Mouse (Mus musculus) limb, embryonic 15.5 days (tissue): ENCODE measurements at regions not wholly inside any gene's neighbourhood (a gene's known extent, or its start where the extent isn't known, plus 50 kb on each side); places are given as distances from the start of the nearest gene placed in this dataset.

Experiments
- ATAC-seq: fragments of 200-750 bp; cut with Nextera tagmentation; 2 replicates; pipeline ENCODE4 v1.8.0; 2017; ENCODE audit warnings: low read depth, moderate TSS enrichment; ENCODE audit not compliant: insufficient number of reproducible peaks, low FRiP score, low TSS enrichment
- H3K27ac ChIP-seq: fragments of 300-500 bp; sonication (generic); 2 replicates; pipeline ENCODE4 v1.5.1; 2015; ENCODE audit warnings: moderate library complexity, mild to moderate bottlenecking, inconsistent platforms
- H3K27me3 ChIP-seq: fragments of 300-500 bp; sonication (generic); 2 replicates; pipeline ENCODE4 v1.6.1; 2015; ENCODE audit warnings: inconsistent platforms
- H3K36me3 ChIP-seq: fragments of 300-500 bp; sonication (generic); 2 replicates; pipeline ENCODE4 v1.6.1; 2015; ENCODE audit warnings: inconsistent platforms
- H3K4me1 ChIP-seq: fragments of 300-500 bp; sonication (generic); 2 replicates; pipeline ENCODE4 v1.6.1; 2015; ENCODE audit warnings: inconsistent platforms
- H3K4me2 ChIP-seq: fragments of 300-500 bp; sonication (generic); 2 replicates; pipeline ENCODE4 v1.6.1; 2015; ENCODE audit warnings: mild to moderate bottlenecking, inconsistent platforms
- H3K4me3 ChIP-seq: fragments of 300-500 bp; sonication (generic); 2 replicates; pipeline ENCODE4 v1.5.1; 2015; ENCODE audit warnings: mild to moderate bottlenecking, inconsistent platforms
- H3K9ac ChIP-seq: fragments of 300-500 bp; sonication (generic); 2 replicates; pipeline ENCODE4 v1.6.1; 2015; ENCODE audit warnings: inconsistent platforms
- H3K9me3 ChIP-seq: fragments of 300-500 bp; sonication (generic); 2 replicates; pipeline ENCODE4 v1.6.1; 2016; ENCODE audit warnings: inconsistent platforms
- WGBS: fragments of 180-500 bp; shearing (Covaris S2); methylation state at CpG from one replicate; pipeline ENCODE4 v1.1.7; 2015; 5-methylcytosine and 5-hydroxymethylcytosine counted together

GRCm38 (mm10) chr10:111658828-111659227 lies 152.7 kb downstream of the Phlda1 start:
- H3K4me3 ChIP-seq, result no peak overlapping the region
- no peak overlapping the region for H3K4me2 ChIP-seq

GRCm38 (mm10) chr10:111662665-111663064 lies 156.6 kb downstream of the Phlda1 start:
- Histone ChIP-seq H3K9me3 (no peaks in the 10 kb centered on the region), H3K4me1 (peaks cover 7% of the 10 kb centered on the region; the same call in 1 of the 2 replicates), H3K27me3 (no peaks in the 10 kb centered on the region), H3K9ac (no peak overlapping the region), H3K36me3 (no peaks in the 10 kb centered on the region), H3K4me3 (no peak overlapping the region), H3K4me2 (no peak overlapping the region), H3K27ac (no peak overlapping the region)
- 84% methylated on average over 1 of the region's 1 CpGs for WGBS
- ATAC-seq, result no peak

More at GRCm38 (mm10) chr10:111658828-111659227, 152.7 kb downstream of the Phlda1 start:
- Histone ChIP-seq H3K9me3 (no peaks in the 10 kb centered on the region), H3K36me3 (no peaks in the 10 kb centered on the region), H3K27ac (no peak overlapping the region), H3K27me3 (no peaks in the 10 kb centered on the region), H3K9ac (no peak overlapping the region), H3K4me1 (peaks cover 12% of the 10 kb centered on the region; the same call in 1 of the 2 replicates)
- ATAC-seq, result no peak
- 58% methylated on average over 9 of the region's 9 CpGs for WGBS

- Histone ChIP-seq H3K36me3 (no peaks in the 10 kb centered on the region), H3K27me3 (no peaks in the 10 kb centered on the region), H3K4me2 (no peak overlapping the region), H3K4me3 (no peak overlapping the region), H3K9me3 (no peaks in the 10 kb centered on the region), H3K4me1 (peaks cover 5% of the 10 kb centered on the region), H3K9ac (no peak overlapping the region), H3K27ac (no peak overlapping the region)
- WGBS, result 62% methylated on average over 14 of the region's 14 CpGs
- ATAC-seq, result no peak
Observed at GRCm38 (mm10) chr10:111665834-111666233, 159.7 kb downstream of the Phlda1 start.

GRCm38 (mm10) chr10:111666963-111667362 lies 160.9 kb downstream of the Phlda1 start:
- no peak overlapping the region for H3K4me3 ChIP-seq
- peaks cover 5% of the 10 kb centered on the region for H3K4me1 ChIP-seq
- no peaks in the 10 kb centered on the region for H3K9me3 ChIP-seq
- no peak overlapping the region for H3K9ac ChIP-seq
- no peaks in the 10 kb centered on the region for H3K36me3 ChIP-seq
- no peak for ATAC-seq
- no peak overlapping the region for H3K4me2 ChIP-seq
- 88% methylated on average over 13 of the region's 13 CpGs for WGBS
- H3K27me3 ChIP-seq, result no peaks in the 10 kb centered on the region
- no peak overlapping the region for H3K27ac ChIP-seq

DNA sequence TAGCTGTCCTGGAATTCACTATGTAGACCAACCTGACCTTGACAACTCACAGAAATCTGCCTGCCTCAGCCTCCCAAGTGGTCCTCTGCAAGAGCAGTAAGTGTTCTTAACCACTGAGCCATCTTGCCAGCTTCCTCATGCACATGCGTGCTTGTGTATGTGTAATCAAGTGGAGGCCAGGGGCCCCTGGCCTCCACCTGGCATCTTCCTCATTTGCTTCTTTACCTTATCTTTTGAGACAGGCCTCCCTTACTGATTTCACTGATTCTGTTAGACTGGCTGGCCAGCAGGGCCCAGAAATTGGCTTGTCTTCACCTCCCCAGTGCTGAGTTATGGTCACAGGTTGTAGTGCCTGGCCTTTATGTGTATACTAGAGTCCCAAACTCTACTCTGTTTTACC lies 162.6 kb downstream of the Phlda1 start:
- Histone ChIP-seq H3K36me3 (no peaks in the 10 kb centered on the region), H3K4me3 (no peak overlapping the region), H3K27ac (no peak overlapping the region), H3K27me3 (no peaks in the 10 kb centered on the region), H3K4me2 (no peak overlapping the region), H3K9me3 (no peaks in the 10 kb centered on the region), H3K4me1 (peaks cover 16% of the 10 kb centered on the region), H3K9ac (no peak overlapping the region)
- WGBS, result 95% methylated on average over 1 of the region's 1 CpGs
- ATAC-seq, result no peak

DNA sequence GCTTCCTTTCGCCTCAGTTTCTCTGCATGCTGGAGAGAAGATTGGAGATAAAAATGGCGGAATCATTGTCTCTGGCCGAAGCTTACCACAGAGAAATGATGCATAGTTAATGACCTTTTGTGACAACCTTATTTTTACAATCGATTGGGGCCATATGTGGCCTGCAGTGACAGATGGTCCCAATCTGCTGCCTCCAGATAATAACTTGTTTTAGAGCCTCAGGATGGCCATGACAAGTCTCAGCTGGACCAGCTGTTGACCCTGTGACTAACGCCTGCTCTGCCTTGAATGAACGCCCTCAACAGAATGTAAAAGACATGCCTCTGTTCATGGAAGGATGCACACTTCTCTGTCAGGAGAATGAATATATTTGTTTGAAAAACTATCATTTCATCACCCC lies 163.6 kb downstream of the Phlda1 start:
- H3K9me3 ChIP-seq, result no peaks in the 10 kb centered on the region
- whole genome bisulfite sequencing, result 59% methylated on average over 6 of the region's 6 CpGs
- H3K27ac ChIP-seq, result no peak overlapping the region
- no peak overlapping the region for H3K4me3 ChIP-seq
- H3K4me1 ChIP-seq, result peaks cover 20% of the 10 kb centered on the region
- H3K27me3 ChIP-seq, result no peaks in the 10 kb centered on the region
- ATAC-seq, result no peak
- no peak overlapping the region for H3K9ac ChIP-seq
- no peak overlapping the region for H3K4me2 ChIP-seq
- H3K36me3 ChIP-seq, result no peaks in the 10 kb centered on the region

DNA sequence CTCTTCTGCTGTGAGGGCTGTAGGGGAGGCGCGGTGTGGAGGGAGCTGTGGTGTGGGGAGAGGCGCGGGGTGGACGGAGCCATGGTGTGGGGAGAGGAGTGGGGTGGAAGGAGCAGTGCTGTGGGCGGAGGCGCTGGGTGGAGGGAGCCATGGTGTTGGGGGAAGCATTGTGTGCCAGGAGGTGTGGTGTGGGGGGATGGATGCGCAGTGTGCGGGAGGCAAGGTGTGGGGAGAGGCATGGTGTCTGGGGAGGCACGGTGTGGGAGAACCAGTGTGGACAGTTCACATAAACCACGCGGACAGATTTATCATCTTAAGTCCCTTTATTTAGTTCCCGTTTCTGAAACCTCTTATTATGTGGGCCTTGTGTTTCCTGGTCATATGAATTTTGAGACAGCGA lies 164.6 kb downstream of the Phlda1 start:
- no peak overlapping the region for H3K4me3 ChIP-seq
- no peaks in the 10 kb centered on the region for H3K9me3 ChIP-seq
- no peak overlapping the region for H3K4me2 ChIP-seq
- peak; percentile 66; the same call in 1 of the 2 replicates for ATAC-seq
- no peaks in the 10 kb centered on the region for H3K27me3 ChIP-seq
- no peak overlapping the region for H3K9ac ChIP-seq
- 72% methylated on average over 14 of the region's 14 CpGs for WGBS
- no peaks in the 10 kb centered on the region for H3K36me3 ChIP-seq
- H3K4me1 ChIP-seq, result peaks cover 20% of the 10 kb centered on the region
- peak overlapping the region; percentile 33; the same call in 1 of the 2 replicates for H3K27ac ChIP-seq

DNA sequence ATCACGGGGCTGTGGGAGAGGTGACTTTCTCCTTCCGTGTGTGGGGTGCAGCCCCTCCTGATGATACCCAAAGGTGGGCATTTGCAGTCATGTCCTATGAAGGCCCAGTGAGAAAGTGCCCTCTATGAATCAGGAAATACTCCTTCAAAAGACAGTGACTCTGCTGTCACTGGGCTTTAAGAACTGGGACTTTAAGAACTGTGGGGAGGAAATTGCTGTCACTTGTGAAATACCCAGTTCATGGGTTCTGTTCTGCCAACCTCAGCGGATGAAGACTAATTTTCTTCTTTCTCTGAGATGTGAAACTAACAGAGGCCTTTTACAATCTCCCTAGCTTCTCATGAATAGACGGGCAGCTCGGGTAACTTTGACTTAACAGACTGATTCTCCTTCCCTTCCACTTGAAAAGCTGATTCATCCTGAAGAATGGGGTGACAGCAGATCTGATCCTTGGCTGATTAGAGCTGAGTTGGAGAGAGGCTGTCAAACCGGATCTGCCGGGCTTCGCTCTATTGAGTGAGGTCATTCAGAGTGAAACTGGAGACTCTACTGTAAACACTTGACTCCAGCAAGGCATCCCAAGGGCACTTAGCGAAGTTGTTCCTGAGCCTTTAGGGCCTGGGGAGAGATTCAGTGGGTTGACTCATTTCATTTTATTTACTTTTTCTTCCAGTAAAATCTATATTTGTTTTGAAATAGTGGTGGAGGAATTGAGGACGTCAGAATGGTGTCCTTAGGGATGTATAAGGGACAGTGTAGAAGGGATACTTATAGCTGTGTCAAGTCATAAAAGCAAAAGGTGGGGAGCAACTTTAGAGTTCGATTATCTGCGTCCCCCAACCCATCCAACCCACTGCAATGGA lies 166.6 kb downstream of the Phlda1 start:
- no peaks in the 10 kb centered on the region for H3K9me3 ChIP-seq
- H3K9ac ChIP-seq, result no peak overlapping the region
- no peak overlapping the region for H3K4me2 ChIP-seq
- H3K4me3 ChIP-seq, result no peak overlapping the region
- no peaks in the 10 kb centered on the region for H3K27me3 ChIP-seq
- H3K27ac ChIP-seq, result peak overlapping the region; percentile 69
- H3K36me3 ChIP-seq, result no peaks in the 10 kb centered on the region
- H3K4me1 ChIP-seq, result peaks cover 20% of the 10 kb centered on the region
- ATAC-seq, result no peak
- WGBS, result 31% methylated on average over 12 of the region's 12 CpGs

- Histone ChIP-seq H3K4me3 (no peak overlapping the region), H3K9me3 (no peaks in the 10 kb centered on the region), H3K27me3 (no peaks in the 10 kb centered on the region), H3K27ac (no peak overlapping the region), H3K4me1 (peaks cover 20% of the 10 kb centered on the region), H3K9ac (no peak overlapping the region), H3K36me3 (no peaks in the 10 kb centered on the region), H3K4me2 (no peak overlapping the region)
- ATAC-seq, result no peak
Observed at GRCm38 (mm10) chr10:111673317-111673610, 167.2 kb downstream of the Phlda1 start.

GRCm38 (mm10) chr10:111676255-111676654 lies 170.2 kb downstream of the Phlda1 start:
- Histone ChIP-seq H3K27ac (no peak overlapping the region), H3K27me3 (no peaks in the 10 kb centered on the region), H3K4me2 (no peak overlapping the region), H3K4me3 (no peak overlapping the region), H3K9me3 (no peaks in the 10 kb centered on the region), H3K4me1 (peaks cover 15% of the 10 kb centered on the region), H3K9ac (no peak overlapping the region), H3K36me3 (no peaks in the 10 kb centered on the region)
- no peak for ATAC-seq
- WGBS, result 65% methylated on average over 4 of the region's 4 CpGs

GRCm38 (mm10) chr10:111680919-111681318 lies 174.8 kb downstream of the Phlda1 start:
- H3K4me3 ChIP-seq, result no peak overlapping the region
- H3K4me2 ChIP-seq, result no peak overlapping the region
- no peak overlapping the region for H3K9ac ChIP-seq
- no peaks in the 10 kb centered on the region for H3K9me3 ChIP-seq
- WGBS, result 90% methylated on average over 4 of the region's 4 CpGs
- no peaks in the 10 kb centered on the region for H3K4me1 ChIP-seq
- no peaks in the 10 kb centered on the region for H3K36me3 ChIP-seq
- no peaks in the 10 kb centered on the region for H3K27me3 ChIP-seq
- no peak for ATAC-seq
- no peak overlapping the region for H3K27ac ChIP-seq

DNA sequence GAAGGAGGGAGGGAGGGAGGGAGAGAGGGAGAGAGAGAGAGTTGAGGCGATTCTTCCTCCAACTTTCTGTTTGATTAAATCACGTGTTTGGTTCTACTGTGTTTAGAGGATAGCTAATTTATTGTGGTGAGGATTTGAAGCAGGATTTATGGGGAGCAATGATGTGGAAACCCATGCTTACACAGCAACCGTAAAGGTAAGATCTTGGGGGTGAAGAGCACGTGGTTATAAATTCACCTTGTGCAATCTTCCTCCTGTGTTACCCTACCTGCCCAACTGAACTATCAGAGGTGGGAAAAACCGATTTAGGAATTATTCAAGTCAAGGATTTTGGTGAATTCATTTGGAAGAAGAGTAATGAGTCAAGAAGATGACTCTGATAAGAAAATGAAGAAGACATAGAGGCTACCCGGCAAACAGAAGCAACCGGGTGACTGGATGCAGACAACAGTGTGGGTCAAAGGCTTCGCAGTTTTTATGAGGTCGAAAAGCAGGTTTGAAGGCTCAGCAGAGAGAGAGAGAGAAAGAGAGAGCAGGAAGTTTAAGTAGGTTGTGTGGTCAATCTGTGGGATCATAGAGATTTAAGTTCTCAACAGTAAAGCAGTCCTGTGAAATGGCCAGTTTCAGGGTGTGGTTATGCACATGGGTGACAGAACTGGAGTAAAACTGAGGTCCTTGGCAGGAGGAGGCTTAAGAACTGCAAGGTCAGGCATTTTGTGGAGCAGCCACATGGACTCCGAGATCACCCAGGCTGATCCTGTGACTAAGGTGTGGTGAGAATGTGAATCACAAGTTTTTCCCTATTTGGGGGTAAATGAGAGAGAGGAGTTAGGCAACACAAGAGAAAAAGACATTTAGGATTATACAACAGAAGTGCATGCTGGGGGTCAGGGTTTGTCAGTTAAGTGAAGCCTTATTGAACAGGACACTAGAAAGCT lies 178.6 kb downstream of the Phlda1 start:
- no peak overlapping the region for H3K4me3 ChIP-seq
- no peaks in the 10 kb centered on the region for H3K4me1 ChIP-seq
- H3K36me3 ChIP-seq, result no peaks in the 10 kb centered on the region
- H3K9ac ChIP-seq, result no peak overlapping the region
- H3K9me3 ChIP-seq, result no peaks in the 10 kb centered on the region
- ATAC-seq, result no peak
- H3K27ac ChIP-seq, result no peak overlapping the region
- WGBS, result 70% methylated on average over 10 of the region's 10 CpGs
- H3K4me2 ChIP-seq, result no peak overlapping the region
- no peaks in the 10 kb centered on the region for H3K27me3 ChIP-seq
